Mouse (Mus musculus) adrenal gland, postnatal 4 days (tissue): Measurements from ENCODE around the gene Mrpl1. TPM values are rescaled to one million over a fixed set of nuclear protein-coding genes. Genes with fewer than 3 reads are reported as not detected.
A peak's percentile ranks its signal among the peaks of the same experiment; 100 is the strongest.

Experiments
- DNase-seq, 2 experiments: peaks; one replicate each; pipeline ENCODE4 v3.0.0; 2021 to 2022; ENCODE audit warnings: low spot score in 2 of 2, mixed read lengths in 2 of 2
- long read RNA-seq, 2 experiments: library from polyadenylated mRNA; stranded (forward); transcript quantifications; one replicate each; pipeline ENCODE4 v2.0.0; 2021
- total RNA-seq, 2 experiments: library from RNA; stranded (reverse); gene quantifications; 2 replicates each; pipeline ENCODE4 v1.2.3; 2021

The Mrpl1 gene
- 10 to 100 TPM; 23.5 to 23.8 TPM for total RNA-seq
- long read RNA-seq, experiment 1, transcript Mrpl1-201 (9 exons, 3,431 nt), result major isoform, 26 of 33 reads
- long read RNA-seq, experiment 1, partial matches to known transcripts, result 5 of 33 reads
- long read RNA-seq, experiment 1, other reads (novel, unspliced or antisense), result 2 of 33 reads
- long read RNA-seq, experiment 2, transcript Mrpl1-201 (9 exons, 3,431 nt), result major isoform, 23 of 26 reads
- long read RNA-seq, experiment 2, partial matches to known transcripts, result 1 of 26 reads
- long read RNA-seq, experiment 2, other reads (novel, unspliced or antisense), result 2 of 26 reads

DNA sequence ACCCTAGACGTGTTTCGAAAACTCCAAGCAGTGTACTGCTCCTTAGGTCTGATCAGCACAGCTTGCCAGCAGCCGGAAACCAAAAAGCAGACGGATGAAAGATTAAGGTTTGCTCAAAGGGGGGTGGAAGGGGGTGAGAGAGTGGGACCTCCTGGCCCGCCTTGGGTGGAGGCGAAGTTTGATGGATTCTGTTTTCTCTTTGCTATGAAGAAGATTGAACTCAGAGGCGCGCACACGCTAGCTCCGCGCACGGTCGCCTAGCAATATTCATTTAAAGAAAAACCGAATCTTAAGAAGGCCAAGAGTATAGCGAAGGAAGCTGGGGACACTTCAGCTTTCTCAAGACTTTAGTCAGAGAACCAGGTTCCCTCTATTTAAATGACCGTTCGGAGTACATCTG, at the start of gene Mrpl1:
Mrpl1 (plus strand) TSS at position 35 of the 400 bp plus-strand sequence.
- peak in 1 of 2 experiments; percentile 19 for DNase-seq

GRCm38 (mm10) chr5:96160467-96161262, 48.6 kb upstream of the Mrpl1 start:
- peak in 1 of 2 experiments; percentile 6 for DNase-seq

GRCm38 (mm10) chr5:96161263-96161577, 48.1 kb upstream of the Mrpl1 start:
- peak in 1 of 2 experiments; percentile 11 for DNase-seq

DNA sequence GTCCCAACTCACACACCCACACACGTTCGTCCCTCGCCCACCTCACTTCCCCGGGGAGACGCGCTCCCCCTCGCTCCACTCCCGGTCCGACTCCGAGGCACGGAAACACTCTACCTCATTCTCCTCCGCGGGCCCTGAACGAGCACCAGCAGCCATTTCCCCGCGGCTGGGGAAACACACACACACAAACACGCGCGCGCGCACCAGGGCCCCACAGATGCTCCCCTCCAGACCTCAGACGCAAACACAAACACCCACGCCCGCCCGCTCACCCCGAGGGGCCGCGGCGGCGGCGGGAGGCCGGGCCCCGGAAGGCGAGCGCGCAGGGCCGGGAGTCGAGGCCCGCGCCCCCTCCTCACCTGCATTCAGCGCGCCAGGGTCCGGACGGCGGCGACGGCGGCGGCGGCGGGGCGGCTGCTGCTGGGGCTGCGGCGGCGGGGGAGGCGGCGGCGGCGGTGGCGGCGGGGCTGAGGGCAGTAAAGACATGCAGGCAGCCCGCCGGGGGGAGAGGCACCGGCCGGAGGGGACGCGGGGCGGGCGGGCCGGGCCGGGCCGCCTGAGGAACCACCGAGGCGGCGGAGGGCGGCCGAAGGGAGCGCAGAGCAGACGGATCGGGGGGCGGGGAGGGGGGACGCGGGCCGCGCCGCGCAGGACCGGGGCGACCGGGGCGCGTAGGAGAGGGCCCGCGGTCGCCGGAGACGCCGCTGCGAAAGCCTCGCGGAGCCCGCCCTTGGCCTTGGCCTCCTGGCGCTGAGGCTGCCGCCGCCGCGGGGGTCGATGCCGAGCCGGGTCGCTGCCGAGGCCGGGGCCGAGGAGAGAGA, 47.5 kb upstream of the Mrpl1 start:
- peak; percentile 35 to 37 for DNase-seq

DNA sequence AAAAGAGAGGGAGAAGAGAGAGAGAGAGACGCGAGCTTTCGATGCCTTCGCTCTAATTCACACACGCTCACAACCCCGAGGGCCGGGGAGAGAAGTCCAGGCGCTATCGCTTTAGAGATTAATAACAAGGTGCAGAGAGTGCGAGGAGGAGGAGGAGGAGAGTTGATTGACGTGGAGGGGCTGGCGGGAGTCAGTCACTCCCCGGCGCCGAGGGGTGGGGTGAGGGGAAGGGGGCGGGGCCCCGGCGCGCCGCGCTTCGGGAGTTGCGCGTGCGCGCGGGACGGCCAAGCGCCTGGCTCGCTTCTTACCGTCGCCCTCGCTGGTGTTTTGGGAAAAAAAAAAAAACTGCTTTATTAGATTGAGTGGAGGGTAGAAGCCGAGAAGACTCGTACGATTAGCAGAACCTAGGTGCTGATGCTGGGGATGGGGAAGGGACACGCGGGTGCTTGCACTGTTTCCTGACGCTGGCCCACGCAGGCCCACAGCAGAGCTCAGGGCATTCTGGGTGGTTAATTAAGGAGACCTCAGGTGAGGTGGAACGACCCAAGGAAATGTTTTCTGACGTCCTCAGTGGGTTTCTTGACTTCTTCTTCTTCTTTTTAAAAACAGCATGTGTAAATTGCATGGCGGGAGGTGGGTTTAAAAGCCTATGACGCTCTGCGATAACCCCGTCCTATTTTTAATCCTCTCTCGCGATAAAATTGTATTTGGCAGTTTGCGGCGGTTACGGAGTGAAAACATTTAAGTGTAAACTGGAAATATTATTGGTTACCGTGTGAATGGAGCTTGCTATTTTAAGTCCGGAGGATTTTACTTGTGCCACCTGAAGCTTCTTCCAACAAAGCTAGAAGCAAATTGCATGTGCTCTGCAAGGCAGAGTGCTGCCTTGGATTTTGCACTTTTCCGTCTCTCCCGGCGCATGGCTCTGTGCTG, 46.6 kb upstream of the Mrpl1 start:
- peak; percentile 72 to 78 for DNase-seq

- no peak for DNase-seq
These were observed 45.8 kb upstream of the Mrpl1 start for GRCm38 (mm10) chr5:96163396-96164020.

- no peak for DNase-seq
These were observed 45.3 kb upstream of the Mrpl1 start, which contains the start of gene Cnot6l for GRCm38 (mm10) chr5:96164021-96164411. Cnot6l (minus strand) TSS chr5:96164171.

GRCm38 (mm10) chr5:96166761-96167160, 42.5 kb upstream of the Mrpl1 start:
- no peak for DNase-seq

DNA sequence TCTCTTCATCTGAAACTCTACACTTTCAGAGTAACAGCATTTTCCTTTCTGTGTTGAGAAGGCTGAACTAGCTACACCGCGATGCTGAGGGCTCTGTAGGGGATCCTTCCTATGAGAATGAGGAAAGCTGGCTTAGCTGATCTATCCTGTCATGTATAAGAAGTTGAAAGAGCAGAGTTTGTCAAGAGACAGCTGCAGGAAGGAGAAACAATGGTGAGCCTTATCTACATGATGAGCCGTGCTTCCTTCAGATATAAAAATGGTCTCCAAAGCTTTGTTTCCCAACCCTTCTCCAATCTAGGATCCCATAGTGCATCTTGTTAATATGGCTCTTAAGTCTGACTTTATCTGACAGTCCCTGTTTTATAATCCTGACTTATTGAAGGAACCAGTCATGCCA, 38.9 kb upstream of the Mrpl1 start:
- no peak for DNase-seq

DNA sequence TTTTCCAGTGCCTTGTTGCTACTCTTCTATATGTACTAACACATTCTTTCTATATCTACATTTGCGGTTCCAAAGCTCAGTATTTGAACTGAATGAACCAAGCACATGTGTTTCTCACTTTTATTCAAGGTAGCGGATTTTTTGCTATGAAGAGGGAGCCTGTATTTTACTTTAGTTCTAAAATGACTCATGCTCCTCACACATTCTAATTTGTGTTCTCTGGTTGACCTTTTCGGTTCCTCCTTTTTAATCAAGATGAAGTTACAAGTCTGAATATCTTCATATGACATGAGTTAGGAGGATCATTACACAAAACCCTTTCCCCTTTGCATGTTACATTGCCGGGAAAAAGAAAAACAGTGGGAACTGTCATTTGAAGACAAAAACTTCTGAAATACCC, 37.5 kb upstream of the Mrpl1 start:
- DNase-seq, result no peak

DNA sequence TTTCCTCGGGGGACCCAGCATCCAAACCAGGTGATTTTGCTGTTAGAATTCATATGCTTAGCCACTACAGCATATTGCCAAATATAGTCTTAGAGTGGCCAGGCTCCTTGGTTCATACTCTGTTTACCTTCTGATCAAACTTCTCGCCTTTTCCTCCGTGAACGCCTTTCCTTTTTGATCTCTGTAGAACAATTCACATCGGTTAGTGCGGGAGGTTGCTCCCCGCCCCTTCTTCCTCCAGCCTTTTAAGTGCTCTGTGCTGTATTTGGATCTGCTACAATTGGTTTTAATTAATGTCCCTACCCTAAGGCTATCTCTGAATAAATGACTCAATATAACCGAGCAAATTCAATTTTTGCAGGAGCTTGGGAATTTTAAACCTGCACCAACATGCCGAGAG, 33.2 kb upstream of the Mrpl1 start:
- DNase-seq, result no peak

DNA sequence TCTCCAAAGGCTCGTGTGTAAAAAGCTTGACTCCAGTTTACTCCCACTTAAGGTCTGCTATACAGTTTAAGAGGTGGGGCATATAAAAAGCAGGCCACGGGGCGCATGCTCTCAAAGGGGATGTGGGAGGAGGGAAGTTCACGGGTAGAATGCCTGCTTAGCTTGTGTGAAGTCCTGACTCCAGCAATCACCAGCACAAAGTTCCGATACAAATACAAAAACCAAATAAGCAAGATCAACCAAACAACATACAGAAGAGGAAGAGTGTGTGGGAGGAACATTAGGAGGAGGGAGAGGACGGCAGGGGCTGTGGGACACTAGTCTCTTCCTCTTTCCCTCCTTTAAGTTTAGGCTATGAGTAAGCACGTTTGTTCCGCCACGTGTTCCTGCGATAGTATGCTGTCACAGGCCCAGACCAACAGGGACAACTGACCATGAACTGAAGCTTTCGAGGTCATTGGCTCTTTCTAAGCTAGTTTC, 32.4 kb upstream of the Mrpl1 start:
- no peak for DNase-seq

- no peak for DNase-seq
These were observed 26.1 kb upstream of the Mrpl1 start for GRCm38 (mm10) chr5:96183211-96183610.

DNA sequence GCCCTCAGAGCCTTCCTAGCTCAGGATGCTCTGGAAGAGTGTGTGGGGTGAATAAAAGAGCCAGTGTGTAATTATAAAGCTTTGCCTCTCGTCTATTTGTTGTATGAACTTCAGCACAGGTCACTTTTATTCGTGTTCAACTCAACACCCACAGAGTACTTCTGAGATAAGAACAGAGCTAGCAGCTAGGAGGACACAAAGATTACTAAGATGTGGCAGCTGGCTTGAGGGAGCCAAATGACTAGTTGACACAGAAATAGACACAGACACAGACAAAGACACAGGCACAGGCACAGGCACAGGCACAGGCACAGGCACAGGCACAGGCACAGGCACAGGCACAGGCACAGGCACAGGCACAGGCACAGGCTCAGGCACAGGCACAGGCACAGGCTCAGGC, 25.3 kb upstream of the Mrpl1 start:
- no peak for DNase-seq

GRCm38 (mm10) chr5:96189761-96190160, 19.5 kb upstream of the Mrpl1 start:
- no peak for DNase-seq

GRCm38 (mm10) chr5:96191251-96191650, 18.0 kb upstream of the Mrpl1 start:
- no peak for DNase-seq

DNA sequence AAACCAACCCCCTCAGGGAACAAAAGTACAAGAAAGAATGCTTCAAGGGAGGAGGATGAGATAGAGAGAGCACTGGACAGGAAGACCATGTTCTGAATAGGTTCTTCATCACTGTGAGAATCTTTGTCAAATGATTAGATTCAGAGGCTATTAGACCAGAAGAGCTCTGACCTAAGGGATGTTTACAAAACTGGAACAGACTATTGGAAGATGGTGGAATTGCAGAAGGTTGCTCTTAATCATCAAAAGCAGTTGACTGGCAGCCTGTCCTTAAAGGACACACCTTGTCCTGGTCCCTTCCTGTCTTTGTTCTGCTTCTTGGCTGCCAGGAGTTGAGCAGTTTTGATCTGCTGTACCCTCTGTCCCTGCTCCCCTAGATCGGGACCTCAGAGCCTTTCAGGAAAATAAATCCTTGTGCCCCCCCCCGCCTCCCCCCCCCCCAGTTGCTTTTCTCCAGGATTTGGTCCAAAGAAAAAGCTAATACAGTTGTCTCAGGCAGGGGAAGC, 12.7 kb upstream of the Mrpl1 start:
- DNase-seq, result no peak

DNA sequence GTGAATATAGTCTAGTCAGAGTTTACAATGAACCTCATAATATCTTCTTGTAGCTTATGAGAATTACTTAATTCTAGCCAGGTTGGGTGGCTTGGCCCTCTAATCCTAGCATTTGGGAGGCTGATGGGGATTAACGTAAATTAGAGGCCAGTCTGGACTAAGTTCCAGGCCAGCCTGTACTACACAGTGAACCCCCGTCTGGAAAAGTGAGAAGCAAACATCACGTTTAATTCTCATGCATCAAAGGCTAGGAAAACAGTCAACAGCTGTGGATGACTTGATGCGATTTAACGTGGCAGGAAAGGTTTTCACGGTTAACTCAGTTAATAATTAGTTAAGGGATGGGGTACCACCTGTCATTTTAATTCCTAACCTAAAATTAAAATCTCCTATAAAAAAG, 11.0 kb upstream of the Mrpl1 start:
- DNase-seq, result no peak

GRCm38 (mm10) chr5:96200269-96200668, 9.0 kb upstream of the Mrpl1 start:
- DNase-seq, result no peak
